Mouse (Mus musculus): Measurements from ENCODE around the gene Pak1.

- TF ChIP-seq POLR2A (IDR thresholded peaks at IDR 0.05; ENCODE audit: insufficient read depth, low read depth, low read length): no peak
- no peak for TF ChIP-seq EP300 (IDR thresholded peaks at IDR 0.05; ENCODE audit: insufficient read depth, low read depth, low read length)
Observed at GRCm38 (mm10) chr7:97832987-97833386, 44.6 kb downstream of the Pak1 start.
